Mouse (Mus musculus) hindbrain, embryonic 11.5 days (tissue): Measurements from ENCODE around the gene Mipep. TPM values are rescaled to one million over a fixed set of nuclear protein-coding genes. Genes with fewer than 3 reads are reported as not detected.

Experiments
- ATAC-seq: fragments of 200-750 bp; cut with Nextera tagmentation; 2 replicates; pipeline ENCODE4 v1.8.0; 2017; ENCODE audit warnings: mild to moderate bottlenecking, moderate TSS enrichment, moderate library complexity; ENCODE audit not compliant: low FRiP score
- DNase-seq: peaks from one replicate; pipeline ENCODE4 v3.0.0-alpha.2; 2015; ENCODE audit warnings: low spot score
- H3K27ac ChIP-seq: fragments of 300-500 bp; sonication (generic); 2 replicates; pipeline ENCODE4 v1.5.1; 2014; ENCODE audit warnings: mild to moderate bottlenecking, low read depth, low read length
- H3K27me3 ChIP-seq: fragments of 300-500 bp; sonication (generic); 2 replicates; pipeline ENCODE4 v1.6.1; 2014; ENCODE audit warnings: mild to moderate bottlenecking, low read length, moderate library complexity, mixed read lengths; ENCODE audit not compliant: control insufficient read depth, insufficient read depth
- H3K36me3 ChIP-seq: fragments of 300-500 bp; sonication (generic); 2 replicates; pipeline ENCODE4 v1.6.1; 2014; ENCODE audit warnings: mild to moderate bottlenecking, low read length, moderate library complexity, mixed read lengths; ENCODE audit not compliant: control insufficient read depth, insufficient read depth
- H3K4me1 ChIP-seq: fragments of 300-500 bp; sonication (generic); replicated peaks from 2 replicates; pipeline ENCODE4 v1.6.1; 2014; ENCODE audit warnings: low read length, mixed read lengths; ENCODE audit not compliant: control insufficient read depth, insufficient read depth
- H3K4me2 ChIP-seq: fragments of 300-500 bp; sonication (generic); replicated peaks from 2 replicates; pipeline ENCODE4 v1.6.1; 2014; ENCODE audit warnings: mild to moderate bottlenecking, low read depth, low read length
- H3K4me3 ChIP-seq: fragments of 300-500 bp; sonication (generic); 2 replicates; pipeline ENCODE4 v1.5.1; 2014; ENCODE audit warnings: low read depth, low read length
- H3K9ac ChIP-seq: fragments of 300-500 bp; sonication (generic); 2 replicates; pipeline ENCODE4 v1.6.1; 2014; ENCODE audit warnings: low read depth, low read length
- H3K9me3 ChIP-seq: fragments of 300-500 bp; sonication (generic); 2 replicates; pipeline ENCODE4 v1.6.1; 2016; ENCODE audit warnings: low read length; ENCODE audit not compliant: control insufficient read depth
- WGBS: fragments of 180-500 bp; shearing (Covaris S2); extraction: QIAGEN DNeasy Blood & Tissue Kit; methylation state at CpG from one replicate; pipeline ENCODE4 v1.1.7; 2014; 5-methylcytosine and 5-hydroxymethylcytosine counted together
- polyA plus RNA-seq: library from polyadenylated mRNA; unstranded; fragments of >200 nt; fragmentation: Nextera tagmentation; extraction: Ambion mirVana; gene quantifications from 2 replicates; pipeline ENCODE4 v1.2.1, GENCODE M21; 2014

Gene Mipep
- polyA plus RNA-seq, 1 experiment from 2014 or later = 24.0 TPM

GRCm38 (mm10) chr14:60752892-60753800 is 31.2 kb upstream of the Mipep start:
- DNase-seq (no peak), ATAC-seq (no peak)
- WGBS = 72% methylated on average over 14 of the region's 14 CpGs
- H3K4me2 ChIP-seq = no peak overlapping the region
- H3K9ac ChIP-seq = no peak overlapping the region
- H3K9me3 ChIP-seq = no peaks in the 10 kb centered on the region
- H3K4me1 ChIP-seq = no peaks in the 10 kb centered on the region
- H3K36me3 ChIP-seq = peaks cover 10% of the 10 kb centered on the region; the same call in 1 of the 2 replicates
- H3K27ac ChIP-seq = no peak overlapping the region
- no peak overlapping the region for H3K4me3 ChIP-seq
- no peaks in the 10 kb centered on the region for H3K27me3 ChIP-seq

- DNase-seq = no peak
- Histone ChIP-seq H3K27ac (no peak overlapping the region), H3K27me3 (no peaks in the 10 kb centered on the region), H3K9me3 (no peaks in the 10 kb centered on the region), H3K36me3 (peaks cover 14% of the 10 kb centered on the region; the same call in 1 of the 2 replicates), H3K4me1 (no peaks in the 10 kb centered on the region), H3K9ac (no peak overlapping the region), H3K4me2 (no peak overlapping the region), H3K4me3 (no peak overlapping the region)
- WGBS = 88% methylated on average over 10 of the region's 10 CpGs
- no peak for ATAC-seq
Observed at GRCm38 (mm10) chr14:60753801-60754126, 30.6 kb upstream of the Mipep start.

- no peaks in the 10 kb centered on the region for H3K4me1 ChIP-seq
- H3K27ac ChIP-seq = no peak overlapping the region
- no peak overlapping the region for H3K4me3 ChIP-seq
- H3K27me3 ChIP-seq = no peaks in the 10 kb centered on the region
- H3K9ac ChIP-seq = no peak overlapping the region
- H3K36me3 ChIP-seq = peaks cover 15% of the 10 kb centered on the region; the same call in 1 of the 2 replicates
- H3K4me2 ChIP-seq = no peak overlapping the region
- H3K9me3 ChIP-seq = no peaks in the 10 kb centered on the region
- no peak for ATAC-seq
- DNase-seq = no peak
- 95% methylated on average over 5 of the region's 5 CpGs for WGBS
Observed at GRCm38 (mm10) chr14:60754656-60755055, 29.7 kb upstream of the Mipep start.

- Histone ChIP-seq H3K27me3 (no peaks in the 10 kb centered on the region), H3K36me3 (peaks cover 21% of the 10 kb centered on the region; the same call in 1 of the 2 replicates), H3K9me3 (no peaks in the 10 kb centered on the region), H3K4me2 (no peak overlapping the region), H3K4me1 (no peaks in the 10 kb centered on the region), H3K27ac (no peak overlapping the region), H3K9ac (no peak overlapping the region), H3K4me3 (no peak overlapping the region)
- ATAC-seq = no peak
- DNase-seq = no peak
- WGBS = 92% methylated on average over 15 of the region's 15 CpGs
Observed at GRCm38 (mm10) chr14:60756271-60756670, 28.1 kb upstream of the Mipep start.

- no peak for DNase-seq
- H3K4me3 ChIP-seq = no peak overlapping the region
- no peak for ATAC-seq
- no peak overlapping the region for H3K4me2 ChIP-seq
- H3K4me1 ChIP-seq = no peaks in the 10 kb centered on the region
- no peak overlapping the region for H3K9ac ChIP-seq
- no peaks in the 10 kb centered on the region for H3K9me3 ChIP-seq
- H3K27ac ChIP-seq = no peak overlapping the region
- WGBS = 97% methylated on average over 8 of the region's 8 CpGs
- no peaks in the 10 kb centered on the region for H3K27me3 ChIP-seq
- peaks cover 22% of the 10 kb centered on the region; the same call in 1 of the 2 replicates for H3K36me3 ChIP-seq
Observed at GRCm38 (mm10) chr14:60757265-60757664, 27.1 kb upstream of the Mipep start.

GRCm38 (mm10) chr14:60757722-60758121 is 26.7 kb upstream of the Mipep start:
- no peak overlapping the region for H3K4me2 ChIP-seq
- H3K9me3 ChIP-seq = no peaks in the 10 kb centered on the region
- no peak overlapping the region for H3K4me3 ChIP-seq
- peaks cover 22% of the 10 kb centered on the region; the same call in 1 of the 2 replicates for H3K36me3 ChIP-seq
- H3K9ac ChIP-seq = no peak overlapping the region
- H3K27ac ChIP-seq = no peak overlapping the region
- no peak for ATAC-seq
- H3K4me1 ChIP-seq = no peaks in the 10 kb centered on the region
- WGBS = 91% methylated on average over 7 of the region's 7 CpGs
- no peak for DNase-seq
- no peaks in the 10 kb centered on the region for H3K27me3 ChIP-seq

- ATAC-seq = no peak
- Histone ChIP-seq H3K4me3 (no peak overlapping the region), H3K4me2 (no peak overlapping the region), H3K9ac (no peak overlapping the region), H3K27ac (no peak overlapping the region), H3K9me3 (no peaks in the 10 kb centered on the region), H3K4me1 (no peaks in the 10 kb centered on the region), H3K27me3 (no peaks in the 10 kb centered on the region), H3K36me3 (peaks cover 22% of the 10 kb centered on the region; the same call in 1 of the 2 replicates)
- DNase-seq = no peak
- 94% methylated on average over 8 of the region's 8 CpGs for WGBS
Observed at GRCm38 (mm10) chr14:60759097-60759496, 25.3 kb upstream of the Mipep start.

- DNase-seq (no peak), ATAC-seq (no peak)
- 73% methylated on average over 10 of the region's 10 CpGs for WGBS
- H3K4me1 ChIP-seq = no peaks in the 10 kb centered on the region
- no peaks in the 10 kb centered on the region for H3K27me3 ChIP-seq
- no peaks in the 10 kb centered on the region for H3K9me3 ChIP-seq
- no peak overlapping the region for H3K27ac ChIP-seq
- H3K36me3 ChIP-seq = peaks cover 16% of the 10 kb centered on the region; the same call in 1 of the 2 replicates
- H3K4me3 ChIP-seq = no peak overlapping the region
- no peak overlapping the region for H3K9ac ChIP-seq
- H3K4me2 ChIP-seq = no peak overlapping the region
Observed at GRCm38 (mm10) chr14:60761801-60762200, 22.6 kb upstream of the Mipep start.

GRCm38 (mm10) chr14:60762754-60763153 is 21.6 kb upstream of the Mipep start:
- Histone ChIP-seq H3K9ac (no peak overlapping the region), H3K27me3 (no peaks in the 10 kb centered on the region), H3K4me1 (no peaks in the 10 kb centered on the region), H3K36me3 (peaks cover 14% of the 10 kb centered on the region; the same call in 1 of the 2 replicates), H3K27ac (no peak overlapping the region), H3K4me3 (no peak overlapping the region), H3K4me2 (no peak overlapping the region), H3K9me3 (no peaks in the 10 kb centered on the region)
- 78% methylated on average over 7 of the region's 7 CpGs for WGBS
- DNase-seq (no peak), ATAC-seq (no peak)
